Mouse (Mus musculus) intestine, embryonic 14.5 days (tissue): ENCODE data around the gene Ugt3a2. TPM values are rescaled to one million over a fixed set of nuclear protein-coding genes. Genes with fewer than 3 reads are reported as not detected.

ENCODE experiments used
- ATAC-seq: fragments of 200-750 bp; cut with Nextera tagmentation; replicated peaks from 2 replicates; pipeline ENCODE4 v1.8.0; 2017; ENCODE audit warnings: low read depth, moderate number of reproducible peaks, moderate TSS enrichment, moderate library complexity; ENCODE audit not compliant: low FRiP score, low TSS enrichment
- DNase-seq: peaks from one replicate; pipeline ENCODE4 v3.0.0-alpha.2; 2018; ENCODE audit warnings: low spot score
- H3K27ac ChIP-seq: fragments of 300-500 bp; sonication (generic); 2 replicates; pipeline ENCODE4 v1.5.1; 2014; ENCODE audit warnings: low read depth, mild to moderate bottlenecking, control low read depth
- H3K27me3 ChIP-seq: fragments of 300-500 bp; sonication (generic); replicated peaks from 2 replicates; pipeline ENCODE4 v1.6.1; 2014; ENCODE audit warnings: low read length, control low read depth; ENCODE audit not compliant: control insufficient read depth, insufficient read depth
- H3K36me3 ChIP-seq: fragments of 300-500 bp; sonication (generic); 2 replicates; pipeline ENCODE4 v1.6.1; 2014; ENCODE audit warnings: low read length, control low read depth; ENCODE audit not compliant: control insufficient read depth, insufficient read depth
- H3K4me1 ChIP-seq: fragments of 300-500 bp; sonication (generic); replicated peaks from 2 replicates; pipeline ENCODE4 v1.6.1; 2014; ENCODE audit warnings: low read length, control low read depth, mixed read lengths; ENCODE audit not compliant: control insufficient read depth, insufficient read depth
- H3K4me2 ChIP-seq: fragments of 300-500 bp; sonication (generic); 2 replicates; pipeline ENCODE4 v1.6.1; 2014; ENCODE audit warnings: low read length
- H3K4me3 ChIP-seq: fragments of 300-500 bp; sonication (generic); 2 replicates; pipeline ENCODE4 v1.5.1; 2014; ENCODE audit warnings: low read depth, low read length, control low read depth, mixed read lengths
- H3K9ac ChIP-seq: fragments of 300-500 bp; sonication (generic); 2 replicates; pipeline ENCODE4 v1.6.1; 2014; ENCODE audit warnings: mild to moderate bottlenecking, low read length
- H3K9me3 ChIP-seq: fragments of 300-500 bp; sonication (generic); 2 replicates; pipeline ENCODE4 v1.6.1; 2016; ENCODE audit warnings: low read length, control low read depth; ENCODE audit not compliant: control insufficient read depth
- WGBS: fragments of 180-500 bp; shearing (Covaris S2); extraction: QIAGEN DNeasy Blood & Tissue Kit; methylation state at CpG from one replicate; pipeline ENCODE4 v1.1.7; 2014; 5-methylcytosine and 5-hydroxymethylcytosine counted together
- polyA plus RNA-seq: library from polyadenylated mRNA; unstranded; fragments of >200 nt; fragmentation: Nextera tagmentation; extraction: Ambion mirVana; gene quantifications from 2 replicates; pipeline ENCODE4 v1.2.1, GENCODE M21; 2014

Gene Ugt3a2
- polyA plus RNA-seq, 1 experiment from 2014 or later = not detected

- Histone ChIP-seq H3K4me2 (no peak overlapping the region), H3K9ac (no peak overlapping the region), H3K4me3 (no peak overlapping the region), H3K27ac (no peak overlapping the region), H3K27me3 (no peaks in the 10 kb centered on the region), H3K36me3 (no peaks in the 10 kb centered on the region), H3K9me3 (no peaks in the 10 kb centered on the region), H3K4me1 (no peaks in the 10 kb centered on the region)
- no peak for DNase-seq
- 82% methylated on average over 7 of the region's 7 CpGs for WGBS
- no peak for ATAC-seq
These were observed 40.9 kb downstream of the Ugt3a2 start for GRCm38 (mm10) chr15:9376281-9376680.

GRCm38 (mm10) chr15:9409475-9409874 lies 74.1 kb downstream of the Ugt3a2 start:
- ATAC-seq = no peak
- H3K9me3 ChIP-seq = no peaks in the 10 kb centered on the region

More at GRCm38 (mm10) chr15:9409475-9409874, 74.1 kb downstream of the Ugt3a2 start:
- Histone ChIP-seq H3K4me2 (no peak overlapping the region), H3K4me1 (no peaks in the 10 kb centered on the region), H3K27ac (no peak overlapping the region), H3K27me3 (no peaks in the 10 kb centered on the region), H3K9ac (no peak overlapping the region), H3K36me3 (no peaks in the 10 kb centered on the region), H3K4me3 (no peak overlapping the region)
- DNase-seq = no peak
- WGBS = 82% methylated on average over 3 of the region's 3 CpGs

Other genes with a start within 250 kb of the Ugt3a2 start
- 4.6 and 4.9 TPM in 2 replicates for gene Lmbrd2, start 195.0 kb upstream of the Ugt3a2 start, polyA plus RNA-seq
- gene Skp2, start 180.1 kb upstream of the Ugt3a2 start, polyA plus RNA-seq = 73.2 and 86.4 TPM in 2 replicates
- not detected in 2 replicates for gene Ugt3a1, start 58.7 kb upstream of the Ugt3a2 start, polyA plus RNA-seq
- 5.7 and 6.0 TPM in 2 replicates for gene Capsl, start 100.5 kb downstream of the Ugt3a2 start, polyA plus RNA-seq
- gene Il7r, start 194.6 kb downstream of the Ugt3a2 start, polyA plus RNA-seq = 0.54 and 0.98 TPM in 2 replicates